Mouse (Mus musculus) cortical plate, adult 2 months (tissue): ENCODE data around the gene Prrxl1.

Source experiments
- CTCF ChIP-seq: fragments of 200-500 bp; IDR thresholded peaks from 2 replicates; pipeline ENCODE4 v1.5.1; 2011; ENCODE audit warnings: mild to moderate bottlenecking, control low read depth, low read length; ENCODE audit not compliant: insufficient read depth; ENCODE audit errors: extremely low read depth
- POLR2A ChIP-seq: fragments of 200-500 bp; IDR thresholded peaks from 2 replicates; pipeline ENCODE4 v1.6.1; 2011; ENCODE audit warnings: mild to moderate bottlenecking, low read length, control low read depth; ENCODE audit not compliant: insufficient read depth; ENCODE audit errors: extremely low read depth

GRCm38 (mm10) chr14:32682536-32682935 lies 83.3 kb downstream of the Prrxl1 start:
- TF ChIP-seq CTCF = no peak
- no peak for TF ChIP-seq POLR2A
